Mouse (Mus musculus) WW6 (cell line): ENCODE data around the gene Nudt13.

ENCODE experiments used
- DNase-seq: peaks from one replicate; pipeline ENCODE4 v3.0.0-alpha.2; 2013; ENCODE audit warnings: low read depth, low spot score

Gene Nudt13

DNA sequence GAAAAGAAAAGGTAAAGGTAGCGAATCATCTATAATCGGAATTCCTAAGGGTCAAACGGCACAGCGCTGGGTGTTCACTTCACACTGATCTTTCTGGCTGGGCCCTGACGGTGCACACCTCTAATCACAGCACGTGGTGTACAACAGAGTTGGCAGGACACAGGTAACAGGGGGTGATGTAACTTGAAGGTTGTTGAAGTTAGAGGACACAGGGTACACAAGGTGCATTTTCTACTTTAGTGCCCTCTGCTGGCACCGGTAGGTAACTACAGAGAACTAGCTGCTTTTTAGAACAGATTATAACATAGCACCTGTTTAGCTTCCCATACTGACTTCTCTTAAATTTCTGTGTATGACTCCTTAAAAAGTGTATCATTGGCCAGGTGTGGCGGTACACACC, 45.7 kb downstream of the Nudt13 start:
- no peak for DNase-seq

DNA sequence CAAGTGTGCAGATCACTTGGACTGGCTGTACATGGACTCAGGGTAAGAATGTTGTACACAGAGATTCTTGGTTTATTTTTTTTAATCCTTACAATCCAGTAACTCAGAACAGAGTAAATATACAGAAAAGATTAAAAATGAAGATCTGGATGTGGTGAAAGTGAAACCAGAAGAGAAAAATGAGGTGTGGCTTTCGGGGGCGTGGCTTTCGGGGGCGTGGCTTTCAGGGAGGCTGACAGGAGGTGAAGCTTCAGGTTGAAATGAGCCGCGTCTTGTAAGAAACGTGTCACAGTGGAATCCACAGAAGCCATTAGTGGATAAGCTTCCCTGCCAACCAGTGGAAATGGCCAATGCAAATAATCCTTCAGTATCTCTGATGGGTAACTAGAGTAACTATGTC, 46.4 kb downstream of the Nudt13 start:
- no peak for DNase-seq

DNA sequence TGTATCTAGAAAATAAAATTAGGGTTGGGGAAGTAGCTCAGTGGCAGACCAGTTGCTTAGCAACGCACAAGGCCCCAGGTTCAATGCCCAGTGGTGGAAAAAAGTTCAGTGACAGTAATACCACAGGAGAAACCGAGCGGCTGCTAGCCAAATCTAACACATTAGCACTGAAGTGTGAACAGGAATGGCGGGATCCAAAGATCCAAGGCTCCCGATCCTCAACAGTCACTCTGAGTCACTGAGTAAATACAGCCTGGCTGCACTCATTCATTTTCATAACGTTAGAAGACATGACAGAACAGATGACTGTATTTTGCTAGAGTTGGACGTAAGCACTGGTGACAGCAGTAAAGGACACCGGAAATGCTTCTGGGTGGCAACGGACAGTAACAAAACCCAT, 51.4 kb downstream of the Nudt13 start:
- no peak for DNase-seq

DNA sequence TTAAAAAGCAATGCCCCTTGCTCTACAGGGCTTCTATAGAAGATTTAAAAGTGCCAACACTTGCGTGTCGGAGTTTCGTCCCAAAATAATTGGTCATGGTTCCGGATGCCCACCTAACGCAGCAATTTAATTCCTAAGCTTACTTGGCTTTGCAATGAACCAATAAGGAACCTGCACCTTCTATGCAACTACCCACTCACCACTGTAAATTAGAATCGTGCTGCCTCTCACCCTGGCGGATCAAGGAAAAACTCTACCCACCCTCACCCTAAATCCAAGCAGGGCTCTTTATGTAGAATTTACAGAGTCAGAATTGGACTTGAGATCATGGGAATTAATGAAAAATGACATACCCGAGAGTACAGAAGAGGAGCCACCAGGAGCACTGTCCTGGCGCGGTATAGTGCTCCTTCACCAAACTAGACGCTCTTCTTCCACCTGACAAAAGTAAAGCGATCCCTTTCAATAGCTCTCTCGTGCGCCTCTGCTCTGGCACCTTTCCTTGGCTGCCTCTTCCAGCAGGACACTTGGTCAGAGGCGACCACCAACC, 53.0 kb downstream of the Nudt13 start:
- DNase-seq, result no peak

DNA sequence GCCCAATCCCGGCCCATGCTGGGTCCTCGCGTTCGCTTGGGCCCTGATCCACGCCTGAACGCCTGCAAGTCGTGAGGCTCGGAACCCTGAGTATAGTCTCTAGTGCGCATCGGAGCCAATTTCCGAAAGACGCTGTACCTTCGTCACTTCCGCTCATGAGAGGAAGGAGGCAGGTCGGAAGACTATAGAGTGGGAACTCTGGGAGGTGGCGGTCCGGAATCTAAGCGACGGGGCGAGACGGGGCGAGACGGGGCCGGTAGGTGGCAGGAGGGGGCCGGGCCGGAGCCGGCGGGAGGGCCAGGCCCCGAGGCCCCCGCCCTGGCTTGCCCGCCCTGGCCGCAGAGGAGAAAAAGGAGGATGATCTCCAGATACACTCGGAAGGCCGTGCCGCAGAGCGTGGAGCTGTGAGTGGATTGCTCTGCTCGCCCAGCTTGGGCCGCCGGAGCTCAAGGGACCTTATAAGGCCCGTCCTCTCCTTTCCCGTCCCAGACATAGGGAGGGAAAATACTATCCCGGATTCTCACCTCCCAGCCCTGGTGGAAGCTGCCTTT, 53.6 kb downstream of the Nudt13 start, which contains the start of the genes Ecd and Fam149b:
TSS of gene Ecd (minus strand) at position 131 of the 551 bp plus-strand sequence.
TSS of gene Fam149b (plus strand) at position 172 of the 551 bp plus-strand sequence.
- DNase-seq, result peak; percentile 87

DNA sequence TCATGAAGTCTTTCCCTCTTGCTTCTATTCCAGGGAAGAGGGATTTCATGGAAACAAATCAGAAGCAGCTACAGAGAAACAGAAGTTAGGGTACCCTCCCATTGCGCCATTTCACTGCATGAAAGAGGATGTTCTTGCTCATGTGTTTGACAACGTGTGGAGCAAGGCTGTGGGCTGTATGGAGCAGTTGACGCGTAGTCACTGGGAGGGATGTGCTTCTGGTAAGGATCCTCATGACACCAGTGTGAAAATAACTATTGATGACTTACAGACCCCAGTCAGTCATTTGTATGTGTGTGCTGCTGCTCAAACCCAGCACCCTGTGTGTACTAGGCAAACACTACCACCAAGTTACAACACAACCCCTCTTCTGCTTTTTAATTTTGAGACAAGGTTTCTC, 68.7 kb downstream of the Nudt13 start:
- no peak for DNase-seq
